Mouse (Mus musculus) lung, embryonic 16.5 days (tissue): ENCODE results near the gene Taz. TPM values are rescaled to one million over a fixed set of nuclear protein-coding genes. Genes with fewer than 3 reads are reported as not detected.

ENCODE experiments used
- ATAC-seq: fragments of 200-750 bp; cut with Nextera tagmentation; 2 replicates; pipeline ENCODE4 v1.8.0; 2017; ENCODE audit warnings: low read depth, mild to moderate bottlenecking, moderate library complexity
- H3K27ac ChIP-seq: fragments of 300-500 bp; sonication (generic); 2 replicates; pipeline ENCODE4 v1.5.1; 2014; ENCODE audit warnings: mild to moderate bottlenecking, control low read depth, low read length
- H3K27me3 ChIP-seq: fragments of 300-500 bp; sonication (generic); 2 replicates; pipeline ENCODE4 v1.6.1; 2014; ENCODE audit warnings: low read depth, low read length, mixed read lengths; ENCODE audit not compliant: control insufficient read depth, insufficient read depth
- H3K36me3 ChIP-seq: fragments of 300-500 bp; sonication (generic); 2 replicates; pipeline ENCODE4 v1.6.1; 2014; ENCODE audit warnings: low read length; ENCODE audit not compliant: control insufficient read depth, insufficient read depth
- H3K4me1 ChIP-seq: fragments of 300-500 bp; sonication (generic); replicated peaks from 2 replicates; pipeline ENCODE4 v1.6.1; 2014; ENCODE audit warnings: low read length, mixed read lengths; ENCODE audit not compliant: control insufficient read depth, insufficient read depth
- H3K4me2 ChIP-seq: fragments of 300-500 bp; sonication (generic); 2 replicates; pipeline ENCODE4 v1.6.1; 2014; ENCODE audit warnings: low read depth, low read length, control low read depth
- H3K4me3 ChIP-seq: fragments of 300-500 bp; sonication (generic); 2 replicates; pipeline ENCODE4 v1.5.1; 2014; ENCODE audit warnings: mild to moderate bottlenecking, low read length, control low read depth
- H3K9ac ChIP-seq: fragments of 300-500 bp; sonication (generic); 2 replicates; pipeline ENCODE4 v1.6.1; 2014; ENCODE audit warnings: low read length, control low read depth
- H3K9me3 ChIP-seq: fragments of 300-500 bp; sonication (generic); 2 replicates; pipeline ENCODE4 v1.6.1; 2016; ENCODE audit warnings: low read length; ENCODE audit not compliant: control insufficient read depth
- WGBS: fragments of 180-500 bp; shearing (Covaris S2); extraction: QIAGEN DNeasy Blood & Tissue Kit; methylation state at CpG from one replicate; pipeline ENCODE4 v1.1.7; 2014; 5-methylcytosine and 5-hydroxymethylcytosine counted together
- polyA plus RNA-seq: library from polyadenylated mRNA; unstranded; fragments of >200 nt; fragmentation: Nextera tagmentation; extraction: Ambion mirVana; gene quantifications from 2 replicates; pipeline ENCODE4 v1.2.1, GENCODE M21; 2015

The Taz gene
- polyA plus RNA-seq, 1 experiment from 2014 or later = 81.9 TPM

DNA sequence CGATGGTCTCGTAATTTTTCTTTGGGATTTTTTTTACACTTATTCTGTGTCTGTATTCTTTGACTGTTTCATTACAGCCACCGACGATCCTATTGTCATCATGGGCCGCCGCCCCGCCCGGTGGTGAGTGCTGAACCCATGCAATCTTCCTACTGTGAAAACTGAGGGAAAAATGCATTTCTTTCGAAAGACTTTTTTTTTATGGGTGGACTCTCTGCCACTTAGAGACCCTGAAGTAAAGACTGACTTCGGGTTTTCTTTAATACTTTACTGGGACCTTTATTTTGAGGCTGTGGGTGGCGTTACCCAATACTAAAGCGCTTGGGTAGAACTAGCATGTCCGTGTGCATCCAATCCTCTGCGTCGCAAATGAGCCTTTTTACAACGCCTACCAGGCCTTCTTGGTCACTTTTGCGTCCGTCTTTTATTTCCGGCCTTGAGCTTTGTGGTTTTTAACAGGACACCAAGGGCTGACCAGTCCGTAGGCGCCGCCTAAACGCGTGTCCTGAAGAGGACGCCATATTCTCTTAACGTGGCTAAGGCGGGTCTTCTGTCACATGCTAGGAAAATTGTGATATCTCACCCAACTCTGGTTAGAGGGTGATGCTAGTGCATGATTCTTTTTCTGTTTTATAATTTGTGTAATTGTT, 10.7 kb upstream of the Taz start:
- no peak for ATAC-seq
- H3K4me3 ChIP-seq = peak overlapping the region; percentile 65
- peak overlapping the region; percentile 79 for H3K9ac ChIP-seq
- H3K27me3 ChIP-seq = no peaks in the 10 kb centered on the region
- WGBS = 13% methylated on average over 27 of the region's 27 CpGs
- no peaks in the 10 kb centered on the region for H3K9me3 ChIP-seq
- H3K4me2 ChIP-seq = peak overlapping the region; percentile 56
- peak overlapping the region; percentile 68 for H3K27ac ChIP-seq
- 0 out of 2 replicates have a peak, but pooled peaks cover 2% of the 10 kb centered on the region for H3K4me1 ChIP-seq
- peaks cover 4% of the 10 kb centered on the region; the same call in 1 of the 2 replicates for H3K36me3 ChIP-seq

DNA sequence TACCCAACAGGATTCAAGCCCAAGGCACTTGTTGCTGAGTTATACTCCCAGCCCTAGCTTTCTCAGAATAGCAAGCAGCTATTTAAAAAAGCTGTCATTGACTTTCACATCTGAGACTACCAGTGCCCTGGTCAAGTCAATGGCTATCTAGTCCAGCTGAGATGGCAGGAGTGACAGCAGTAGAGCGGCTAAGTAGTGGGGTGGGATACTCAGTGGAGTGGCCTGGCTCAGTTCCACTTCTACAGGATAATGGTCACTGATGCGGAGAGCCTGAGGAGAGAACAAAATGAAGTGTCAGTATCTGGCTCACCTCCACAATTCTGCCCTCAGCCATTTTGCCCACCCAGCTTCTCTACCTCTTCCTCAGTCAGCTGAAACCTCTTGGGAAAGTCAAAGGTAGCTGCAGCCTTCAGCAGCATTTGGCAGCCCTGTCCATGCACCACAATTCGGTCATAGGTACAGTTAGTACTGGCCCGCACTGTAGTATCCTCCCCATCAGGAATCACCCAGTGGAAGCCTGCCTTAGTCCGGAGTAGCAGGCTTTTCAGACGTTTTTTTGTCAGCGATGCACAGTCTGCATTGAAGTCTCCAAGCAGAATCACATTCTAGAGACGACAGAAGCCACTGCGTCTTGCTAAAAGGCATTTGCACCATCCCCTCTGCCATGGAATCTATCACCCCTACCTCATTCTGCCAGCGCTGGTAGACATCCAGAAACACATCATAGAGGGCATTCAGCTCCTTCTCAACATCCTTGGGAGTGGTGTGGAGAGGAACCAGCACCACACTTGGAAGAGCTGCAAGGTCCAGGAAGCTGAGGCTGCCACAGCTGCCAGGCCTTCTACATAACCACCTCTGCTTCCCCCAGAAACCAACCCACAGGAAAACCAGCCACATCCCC, 8.0 kb upstream of the Taz start:
- H3K4me1 ChIP-seq = 0 out of 2 replicates have a peak, but pooled peaks cover 2% of the 10 kb centered on the region
- no peak overlapping the region for H3K4me3 ChIP-seq
- no peak for ATAC-seq
- H3K36me3 ChIP-seq = peaks cover 4% of the 10 kb centered on the region; the same call in 1 of the 2 replicates
- 22% methylated on average over 10 of the region's 10 CpGs for WGBS
- no peak overlapping the region for H3K9ac ChIP-seq
- no peaks in the 10 kb centered on the region for H3K27me3 ChIP-seq
- no peak overlapping the region for H3K4me2 ChIP-seq
- H3K27ac ChIP-seq = no peak overlapping the region
- no peaks in the 10 kb centered on the region for H3K9me3 ChIP-seq

DNA sequence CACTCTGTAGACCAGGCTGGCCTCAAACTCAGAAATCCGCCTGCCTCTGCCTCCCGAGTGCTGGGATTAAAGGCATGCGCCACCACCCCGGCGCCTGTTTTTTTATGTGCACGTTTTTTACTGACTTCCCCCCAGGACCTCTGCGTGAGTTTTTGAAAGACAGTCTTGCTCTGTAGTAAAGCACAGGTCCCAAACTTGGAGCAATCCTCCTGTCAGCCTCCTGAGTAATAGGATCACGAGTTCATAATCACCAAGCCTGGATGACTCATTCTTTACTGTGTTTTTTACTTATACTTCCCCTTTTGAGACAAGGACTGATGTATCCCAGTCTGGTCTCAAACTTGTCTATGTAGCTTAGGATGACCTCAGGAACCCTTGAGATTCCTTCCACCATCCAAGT, 3.8 kb upstream of the Taz start:
- Histone ChIP-seq H3K27ac (no peak overlapping the region), H3K4me3 (no peak overlapping the region), H3K4me1 (no peaks in the 10 kb centered on the region; the same call in 1 of the 2 replicates), H3K9me3 (no peaks in the 10 kb centered on the region), H3K9ac (no peak overlapping the region), H3K4me2 (no peak overlapping the region), H3K27me3 (no peaks in the 10 kb centered on the region), H3K36me3 (no peaks in the 10 kb centered on the region)
- 62% methylated on average over 7 of the region's 8 CpGs for WGBS
- no peak for ATAC-seq

DNA sequence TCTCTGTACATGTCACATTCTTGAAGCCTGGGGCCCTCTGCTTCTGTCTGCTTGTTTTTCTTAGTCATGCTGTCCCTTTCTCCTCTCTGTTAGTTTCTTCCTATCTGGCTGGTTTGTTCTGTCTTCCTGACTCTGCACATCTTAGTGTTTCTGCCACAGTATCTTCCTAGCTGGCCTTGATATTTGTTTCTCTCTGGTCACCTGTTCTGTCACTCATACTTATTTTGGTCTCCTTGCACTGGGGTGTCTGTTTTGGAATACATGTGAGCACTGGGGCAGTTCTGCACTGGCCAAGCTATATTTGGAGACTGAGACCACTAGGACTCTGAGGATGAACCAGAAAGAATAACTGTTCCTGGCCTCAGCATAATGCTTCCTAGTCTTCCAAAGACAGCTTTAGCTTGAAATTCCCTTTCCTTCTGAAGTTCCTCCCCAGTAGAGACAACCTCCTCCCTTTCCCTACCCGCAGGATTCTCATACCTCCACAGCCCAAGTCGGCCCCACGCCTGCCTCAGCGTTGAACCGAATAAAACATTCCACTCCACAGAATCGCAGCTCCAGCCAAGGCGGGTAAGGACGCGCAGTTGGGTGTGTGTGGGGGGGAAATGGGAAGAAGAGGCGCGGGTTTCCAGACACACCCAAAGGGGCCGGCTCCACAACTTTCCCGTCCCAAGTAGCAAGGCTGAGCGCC, 526 bp upstream of the Taz start:
- Histone ChIP-seq H3K4me1 (peaks cover 4% of the 10 kb centered on the region; the same call in 1 of the 2 replicates), H3K9ac (peak overlapping the region; percentile 77), H3K36me3 (no peaks in the 10 kb centered on the region), H3K4me2 (peak overlapping the region; percentile 78), H3K27ac (peak overlapping the region; percentile 81), H3K9me3 (no peaks in the 10 kb centered on the region), H3K4me3 (peak overlapping the region; percentile 64), H3K27me3 (no peaks in the 10 kb centered on the region)
- 13% methylated on average over 11 of the region's 14 CpGs for WGBS
- 0 out of 2 replicates have a peak, but pooled peaks have one; percentile 1 for ATAC-seq

DNA sequence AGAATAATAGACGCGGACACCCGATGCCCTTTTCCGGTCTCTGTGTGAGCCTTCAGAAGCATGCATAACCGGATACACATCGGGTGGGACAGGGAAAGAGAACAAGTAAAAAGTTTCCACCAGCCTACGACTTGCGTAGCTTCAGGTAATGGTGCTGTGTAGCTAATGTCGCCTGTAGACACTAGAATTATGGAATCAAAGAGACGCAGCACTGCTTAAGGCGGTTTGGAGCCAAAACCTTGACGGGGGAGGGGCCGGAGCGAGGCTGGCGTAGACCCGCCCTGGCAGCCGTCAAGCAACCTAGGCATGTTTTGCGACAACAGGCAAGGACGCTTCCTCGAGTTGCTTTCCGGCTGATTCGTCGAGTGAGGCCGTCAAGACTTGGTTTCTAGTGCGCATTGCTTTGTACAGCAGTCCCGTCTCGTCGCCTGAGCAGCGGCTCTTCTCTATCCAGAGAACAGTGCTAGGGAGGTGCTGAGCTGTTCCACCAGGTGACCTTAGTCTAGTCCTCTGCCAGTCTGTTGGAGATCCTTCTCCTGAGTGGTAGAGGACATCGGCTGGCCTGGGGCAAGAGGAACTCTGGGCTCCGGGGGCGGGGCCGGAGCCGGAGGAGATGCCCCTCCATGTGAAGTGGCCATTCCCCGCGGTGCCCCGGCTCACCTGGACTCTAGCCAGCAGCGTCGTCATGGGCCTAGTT, 831 bp downstream of the Taz start:
- peak overlapping the region; percentile 77 for H3K9ac ChIP-seq
- no peaks in the 10 kb centered on the region for H3K36me3 ChIP-seq
- H3K27me3 ChIP-seq = no peaks in the 10 kb centered on the region
- H3K4me1 ChIP-seq = peaks cover 4% of the 10 kb centered on the region; the same call in 1 of the 2 replicates
- peak; percentile 75 for ATAC-seq
- H3K27ac ChIP-seq = peak overlapping the region; percentile 93
- WGBS = 18% methylated on average over 39 of the region's 39 CpGs
- no peaks in the 10 kb centered on the region for H3K9me3 ChIP-seq
- H3K4me2 ChIP-seq = peak overlapping the region; percentile 78
- peak overlapping the region; percentile 64 for H3K4me3 ChIP-seq

DNA sequence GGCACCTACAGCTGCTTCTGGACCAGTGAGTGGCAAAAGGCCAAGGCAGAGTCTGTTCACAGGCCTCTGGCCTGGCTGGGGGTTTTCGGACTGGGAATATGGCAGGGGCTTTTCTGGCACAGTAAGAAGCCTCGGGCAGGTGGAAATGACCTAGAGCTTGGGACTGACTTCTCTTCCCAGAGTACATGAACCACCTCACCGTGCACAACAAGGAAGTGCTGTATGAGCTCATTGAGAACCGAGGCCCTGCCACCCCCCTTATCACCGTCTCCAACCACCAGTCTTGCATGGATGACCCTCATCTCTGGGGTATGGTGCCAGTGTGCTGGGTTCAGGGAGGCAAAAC, 1.4 kb downstream of the Taz start:
- 27% methylated on average over 5 of the region's 5 CpGs for WGBS
- Histone ChIP-seq H3K9me3 (no peaks in the 10 kb centered on the region), H3K9ac (peak overlapping the region; percentile 77), H3K27me3 (no peaks in the 10 kb centered on the region), H3K4me2 (peak overlapping the region; percentile 78), H3K4me1 (peaks cover 4% of the 10 kb centered on the region; the same call in 1 of the 2 replicates), H3K4me3 (peak overlapping the region; percentile 64), H3K36me3 (no peaks in the 10 kb centered on the region), H3K27ac (peak overlapping the region; percentile 93)
- ATAC-seq = no peak; the same call in none of the 2 replicates

DNA sequence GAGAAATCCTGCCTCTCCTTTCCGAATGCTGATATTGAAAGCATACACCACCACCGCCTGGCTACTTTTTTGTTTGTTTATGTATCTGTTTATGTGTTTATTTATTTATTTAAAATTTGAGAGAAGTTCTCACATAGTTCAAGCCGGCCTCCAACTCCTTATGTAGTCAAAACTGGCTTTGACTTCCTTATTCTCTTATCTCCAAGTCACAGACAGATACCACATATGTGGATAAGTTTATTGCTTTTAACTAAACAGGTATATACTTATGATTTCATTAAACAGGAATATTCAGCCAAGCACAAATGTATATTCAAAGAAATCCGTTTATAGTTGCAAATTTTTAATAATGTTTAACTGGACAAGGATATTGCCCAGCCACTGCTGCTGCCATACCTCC, 11.7 kb downstream of the Taz start:
- Histone ChIP-seq H3K4me2 (no peak overlapping the region), H3K4me3 (no peak overlapping the region), H3K27me3 (no peaks in the 10 kb centered on the region), H3K9ac (no peak overlapping the region), H3K36me3 (no peaks in the 10 kb centered on the region), H3K27ac (no peak overlapping the region), H3K9me3 (no peaks in the 10 kb centered on the region), H3K4me1 (peaks cover 2% of the 10 kb centered on the region; the same call in 1 of the 2 replicates)
- no peak for ATAC-seq
- 70% methylated on average over 4 of the region's 4 CpGs for WGBS

DNA sequence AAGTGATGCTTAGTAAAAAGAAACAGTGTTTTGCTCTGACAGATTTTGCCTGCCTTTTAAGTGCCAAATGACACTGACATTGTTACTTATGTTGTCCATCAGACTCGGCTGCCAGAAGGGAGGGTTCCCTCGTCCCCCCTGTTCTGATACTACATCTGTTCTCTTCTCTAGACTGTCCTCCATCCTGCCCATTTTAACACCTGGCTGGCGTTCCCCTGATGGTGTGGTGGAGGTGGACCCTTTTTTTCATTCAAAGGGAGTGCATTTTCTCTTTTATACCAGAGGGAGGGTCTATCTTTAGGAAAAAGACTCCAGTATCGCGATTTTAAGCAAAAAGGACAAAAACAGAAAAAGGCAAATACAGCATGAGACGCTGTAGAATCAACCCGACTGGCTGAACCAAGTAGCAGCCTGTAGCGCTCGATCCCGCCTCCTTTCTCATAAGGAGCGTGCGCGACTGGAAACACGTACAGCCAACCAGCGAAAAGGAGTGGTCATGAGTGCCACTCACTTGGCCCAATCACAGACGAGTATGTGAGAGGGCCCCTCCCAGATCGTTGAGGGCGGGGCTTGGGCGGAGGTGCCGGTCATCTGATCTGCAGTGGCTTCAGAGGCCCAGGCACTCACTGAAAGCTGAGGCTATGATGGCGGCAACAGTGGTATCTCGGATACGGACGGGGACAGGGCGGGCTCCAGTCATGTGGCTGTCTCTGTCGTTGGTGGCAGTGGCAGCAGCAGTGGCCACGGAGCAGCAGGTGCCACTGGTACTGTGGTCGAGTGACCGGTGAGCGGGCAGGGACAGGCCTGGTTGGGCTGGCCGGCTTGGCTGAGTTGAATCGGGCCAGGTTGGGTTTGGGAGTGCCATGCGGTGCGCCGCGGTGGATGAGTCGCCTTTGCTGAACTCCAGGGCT, 15.1 kb downstream of the Taz start, which contains the start of gene Atp6ap1:
Gene Atp6ap1 (plus strand): TSS at position 560 of the 911 bp plus-strand sequence.
- Histone ChIP-seq H3K4me1 (peaks cover 2% of the 10 kb centered on the region; the same call in 1 of the 2 replicates), H3K9ac (peak within 1 kb of the TSS; percentile 79), H3K36me3 (0 out of 2 replicates have a peak, but pooled peaks cover 2% of the 10 kb centered on the region), H3K9me3 (no peaks in the 10 kb centered on the region), H3K4me3 (peak within 1 kb of the TSS; percentile 76), H3K27me3 (no peaks in the 10 kb centered on the region), H3K27ac (peak within 1 kb of the TSS; percentile 52; the same call in 1 of the 2 replicates), H3K4me2 (peak within 1 kb of the TSS; percentile 67)
- WGBS = 11% methylated on average over 37 of the region's 37 CpGs
- ATAC-seq = peak; percentile 100
